In the genomic region with DNA sequence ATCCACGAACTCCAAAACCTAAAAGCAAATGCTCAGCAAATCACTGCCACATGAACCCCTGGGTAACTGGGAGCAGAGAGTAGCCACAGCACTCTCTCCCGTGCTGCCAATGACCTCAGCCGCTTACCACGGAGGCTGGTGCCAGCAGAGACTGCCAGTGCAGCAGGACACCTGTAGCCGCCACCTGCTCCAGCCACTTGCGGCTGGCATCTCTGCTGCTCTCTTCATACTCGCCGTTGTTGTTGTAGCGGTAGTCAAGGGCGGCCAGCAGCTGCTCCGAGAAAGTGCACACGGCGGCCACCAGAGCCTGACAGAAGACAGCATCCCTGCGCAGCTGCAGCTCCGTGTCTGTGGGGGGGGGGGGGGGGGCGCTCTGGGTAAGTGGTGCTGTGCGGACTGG, we compare ENCODE assay signal across 9 mouse cellular contexts.
DNase-seq lines count a peak whose midpoint lies in the region; ATAC-seq and TF ChIP-seq lines count a peak whose summit lies in the region.
"Had no signal": no experiment of that assay in that cellular context is flagged by ENCODE, and none has a peak within 500 bp of the region (broad histone marks: within the 10 kb centered on the region; RNA-seq: fewer than 3 reads in every experiment).

No protein-coding gene starts in this region.

- no peak for DNase-seq in heart, embryonic 10.5 days (ENCODE audit: low spot score)
- peak; percentile 72 for DNase-seq in cerebellum, adult 11-12 months
- no peak for DNase-seq in spleen, postnatal 14 days (ENCODE audit: low spot score in 2 of 2)
- DNase-seq in embryo, embryonic 10.5 days (ENCODE audit: low spot score) = no peak

- no peak for TF ChIP-seq CTCF in E14TG2a.4 (conservative IDR thresholded peaks at IDR 0.05; ENCODE audit: low read length)

- peaks cover 45% of the 10 kb centered on the region for H3K4me1 ChIP-seq in heart, embryonic 10.5 days
- H3K4me1 ChIP-seq in heart, embryonic 12.5 days (replicated peaks) = peaks cover 11% of the 10 kb centered on the region
- H3K4me1 ChIP-seq in E14TG2a.4 (replicated peaks; ENCODE audit: low read depth, low read length) = peaks cover 23% of the 10 kb centered on the region
- no peaks in the 10 kb centered on the region for H3K4me1 ChIP-seq in forebrain, embryonic 15.5 days

- H3K4me2 ChIP-seq in heart, embryonic 12.5 days = no peak overlapping the region
- no peak overlapping the region for H3K4me2 ChIP-seq in forebrain, embryonic 15.5 days (replicated peaks)
- H3K4me2 ChIP-seq: heart, embryonic 15.5 days had no signal

- H3K27me3 ChIP-seq in heart, embryonic 10.5 days (ENCODE audit: insufficient read depth, poor library complexity, severe bottlenecking) = no peaks in the 10 kb centered on the region
- H3K27me3 ChIP-seq in heart, embryonic 12.5 days (replicated peaks) = no peaks in the 10 kb centered on the region
- H3K27me3 ChIP-seq in E14TG2a.4 (ENCODE audit: insufficient read depth, low read length) = peaks cover 7% of the 10 kb centered on the region; the same call in 1 of the 2 replicates
- H3K27me3 ChIP-seq in forebrain, embryonic 15.5 days = no peaks in the 10 kb centered on the region
- H3K27me3 ChIP-seq: heart, embryonic 15.5 days had no signal

- 59% methylated on average over 16 of the region's 17 CpGs for WGBS in heart, embryonic 10.5 days
- WGBS in heart, embryonic 12.5 days = 74% methylated on average over 16 of the region's 17 CpGs
- 57% methylated on average over 17 of the region's 17 CpGs for WGBS in forebrain, embryonic 15.5 days

- H3K9ac ChIP-seq in heart, embryonic 12.5 days = no peak overlapping the region
- no peak overlapping the region for H3K9ac ChIP-seq in forebrain, embryonic 15.5 days (replicated peaks)
- H3K9ac ChIP-seq: heart, embryonic 15.5 days had no signal

- ATAC-seq in heart, embryonic 12.5 days (ENCODE audit: insufficient number of reproducible peaks, low FRiP score) = no peak
- 0 out of 2 replicates have a peak, but pooled peaks have one; percentile 33 for ATAC-seq in forebrain, embryonic 15.5 days (replicated peaks)
- ATAC-seq in megakaryocyte-erythroid progenitor cell, adult 5-6 weeks (replicated peaks; ENCODE audit: low FRiP score, low TSS enrichment, poor library complexity, severe bottlenecking) = no peak

- H3K27ac ChIP-seq in heart, embryonic 10.5 days = peak overlapping the region; percentile 22; the same call in 1 of the 2 replicates
- H3K27ac ChIP-seq in heart, embryonic 12.5 days (ENCODE audit: poor library complexity, severe bottlenecking) = no peak overlapping the region
- 0 out of 2 replicates have a peak overlapping the region, but pooled peaks have one; percentile 4 for H3K27ac ChIP-seq in forebrain, embryonic 15.5 days (replicated peaks)
- H3K27ac ChIP-seq: heart, embryonic 15.5 days had no signal

- no peaks in the 10 kb centered on the region for H3K9me3 ChIP-seq in heart, embryonic 10.5 days
- no peaks in the 10 kb centered on the region for H3K9me3 ChIP-seq in heart, embryonic 12.5 days (replicated peaks)
- H3K9me3 ChIP-seq in E14TG2a.4 (ENCODE audit: low read length) = no peaks in the 10 kb centered on the region
- H3K9me3 ChIP-seq in forebrain, embryonic 15.5 days = no peaks in the 10 kb centered on the region
- H3K9me3 ChIP-seq: heart, embryonic 15.5 days had no signal

- peaks cover 38% of the 10 kb centered on the region for H3K36me3 ChIP-seq in heart, embryonic 10.5 days
- H3K36me3 ChIP-seq in heart, embryonic 12.5 days = peaks cover 32% of the 10 kb centered on the region
- H3K36me3 ChIP-seq in E14TG2a.4 (ENCODE audit: insufficient read depth, low read length) = no peaks in the 10 kb centered on the region
- H3K36me3 ChIP-seq in forebrain, embryonic 15.5 days = peaks cover 10% of the 10 kb centered on the region; the same call in 1 of the 2 replicates
- H3K36me3 ChIP-seq: heart, embryonic 15.5 days had no signal

- no peak overlapping the region for H3K4me3 ChIP-seq in heart, embryonic 10.5 days
- H3K4me3 ChIP-seq in heart, embryonic 12.5 days = no peak overlapping the region
- H3K4me3 ChIP-seq in E14TG2a.4 (replicated peaks; ENCODE audit: low read length) = peak overlapping the region; percentile 48
- H3K4me3 ChIP-seq in forebrain, embryonic 15.5 days = no peak overlapping the region
- H3K4me3 ChIP-seq: heart, embryonic 15.5 days had no signal
